Mouse (Mus musculus): ENCODE measurements at regions not wholly inside any gene's neighbourhood (a gene's known extent, or its start where the extent isn't known, plus 50 kb on each side); places are given as distances from the start of the nearest gene placed in this dataset.

GRCm38 (mm10) chr5:106055221-106055620 is 178.9 kb downstream of the Zfp326 start:
- no peak for DNase-seq (ENCODE audit: low spot score)

DNA sequence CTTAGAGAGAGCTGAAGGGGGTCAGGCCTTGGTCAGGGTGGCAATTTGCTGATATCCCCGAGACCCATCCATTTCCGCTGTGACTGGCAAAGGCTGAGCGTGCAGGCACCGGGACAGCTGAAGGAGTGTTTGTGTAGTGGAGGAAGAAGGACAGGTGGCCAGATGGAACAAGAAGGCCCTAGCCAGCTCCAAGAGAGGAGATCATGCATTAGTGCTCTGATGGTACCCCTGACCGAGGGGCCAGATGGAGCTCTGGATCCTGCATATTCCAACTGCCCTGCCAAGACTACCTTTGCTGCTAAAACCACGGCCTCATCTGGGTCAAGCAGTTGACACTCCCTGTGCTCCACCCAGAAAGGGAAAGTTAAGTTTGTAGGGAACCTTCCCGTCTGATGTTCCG is 174.7 kb downstream of the Zfp326 start:
- no peak for DNase-seq (ENCODE audit: low spot score)

DNA sequence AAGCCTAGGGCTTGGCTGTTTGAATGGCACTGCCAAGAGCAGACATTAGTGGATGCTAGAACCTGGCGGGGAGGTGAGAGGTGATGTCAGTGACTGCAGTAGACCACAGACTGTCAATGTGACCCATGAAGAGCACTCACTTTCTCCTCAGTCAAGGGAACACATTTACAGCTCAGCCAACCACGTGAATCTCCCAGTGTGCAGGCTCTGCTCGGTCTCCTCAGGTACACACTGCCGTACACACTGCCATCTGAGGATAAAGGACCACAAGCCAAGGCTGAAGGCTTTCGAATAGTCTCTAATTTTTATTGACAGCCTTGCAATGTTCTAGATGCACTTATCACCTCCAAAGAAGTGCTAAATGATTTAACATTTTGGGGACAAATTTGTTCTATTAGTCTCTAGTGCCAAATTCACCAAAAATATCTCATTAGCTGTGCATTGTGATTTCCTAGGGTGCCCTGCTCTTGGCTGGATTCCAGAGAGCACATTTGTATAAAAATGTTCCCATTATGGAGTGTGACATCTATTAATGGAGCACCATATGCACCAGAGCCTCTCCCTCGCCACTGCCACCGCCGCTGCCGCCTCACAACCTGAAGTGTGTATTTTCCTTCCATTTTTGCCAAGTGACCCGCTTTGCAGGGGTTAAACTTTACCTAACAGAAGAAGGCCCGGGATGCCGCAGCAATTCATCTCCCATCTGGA is 168.7 kb downstream of the Zfp326 start:
- DNase-seq (ENCODE audit: low spot score): no peak

GRCm38 (mm10) chr5:106038321-106038720 is 162.0 kb downstream of the Zfp326 start:
- no peak for DNase-seq (ENCODE audit: low spot score)

DNA sequence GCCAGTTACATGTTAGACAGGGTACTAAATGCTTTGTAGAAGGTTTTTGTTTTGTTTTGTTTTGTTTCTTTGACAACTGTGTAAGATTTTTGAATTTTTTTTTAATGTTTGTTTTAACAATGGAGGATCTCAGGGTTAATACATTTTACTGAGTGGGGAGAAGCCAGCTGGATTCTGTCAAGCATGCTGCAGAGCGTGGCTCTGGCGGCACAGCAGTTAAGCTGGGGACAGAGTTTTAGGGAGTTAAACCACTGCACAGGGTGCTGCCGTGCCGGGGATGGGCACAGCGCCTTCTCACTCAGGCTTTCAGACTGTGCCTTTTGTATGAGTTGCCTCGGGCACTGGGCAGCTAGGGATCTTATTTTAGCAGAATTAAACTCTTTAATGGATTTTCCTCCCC is 159.8 kb downstream of the Zfp326 start:
- DNase-seq (ENCODE audit: low spot score): no peak

DNA sequence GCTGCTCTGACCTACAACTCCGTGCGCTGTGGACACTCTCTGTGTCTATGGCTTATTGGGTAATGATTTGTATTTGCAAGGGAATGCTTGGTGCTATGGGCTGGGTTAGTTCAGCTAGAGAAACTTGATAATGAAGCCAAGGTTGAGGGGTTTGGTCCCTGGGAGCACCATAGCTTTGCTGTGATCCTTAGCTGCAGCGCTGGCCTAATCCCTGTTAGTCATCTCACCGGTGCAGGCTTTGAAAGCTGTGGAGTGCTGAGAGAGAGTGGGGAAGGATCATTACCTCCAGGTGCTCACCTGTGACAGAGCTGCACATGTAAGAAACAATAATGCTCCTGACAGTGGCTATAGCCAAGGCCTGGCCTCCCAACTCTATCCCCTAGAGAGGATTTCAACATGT is 156.6 kb downstream of the Zfp326 start:
- no peak for DNase-seq (ENCODE audit: low spot score)

DNA sequence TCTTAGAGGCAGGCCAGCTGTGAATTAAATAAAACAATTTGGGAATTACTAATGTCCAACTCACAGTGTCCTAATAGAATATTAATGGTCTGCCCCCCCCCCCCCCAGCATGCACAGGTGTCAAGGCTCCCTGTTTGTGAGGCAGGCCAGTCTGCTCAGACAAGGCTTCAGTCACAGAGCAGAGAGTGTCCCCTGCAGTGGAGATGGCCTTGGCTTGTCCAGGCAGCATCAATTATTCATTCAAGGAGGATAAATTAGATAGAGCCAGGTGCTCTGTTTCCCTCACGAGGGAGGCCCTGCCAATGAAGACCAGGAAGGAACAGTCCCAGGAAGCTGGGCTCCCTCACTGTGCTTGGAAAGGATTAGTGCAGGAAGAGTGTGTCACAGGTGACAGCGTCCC is 150.5 kb downstream of the Zfp326 start:
- no peak for DNase-seq (ENCODE audit: low spot score)

- no peak for DNase-seq (ENCODE audit: low spot score)
Measured at GRCm38 (mm10) chr5:106004292-106004917, 128.0 kb downstream of the Zfp326 start.

- no peak for DNase-seq (ENCODE audit: low spot score)
Measured at GRCm38 (mm10) chr5:106003321-106004291, 127.2 kb downstream of the Zfp326 start.

DNA sequence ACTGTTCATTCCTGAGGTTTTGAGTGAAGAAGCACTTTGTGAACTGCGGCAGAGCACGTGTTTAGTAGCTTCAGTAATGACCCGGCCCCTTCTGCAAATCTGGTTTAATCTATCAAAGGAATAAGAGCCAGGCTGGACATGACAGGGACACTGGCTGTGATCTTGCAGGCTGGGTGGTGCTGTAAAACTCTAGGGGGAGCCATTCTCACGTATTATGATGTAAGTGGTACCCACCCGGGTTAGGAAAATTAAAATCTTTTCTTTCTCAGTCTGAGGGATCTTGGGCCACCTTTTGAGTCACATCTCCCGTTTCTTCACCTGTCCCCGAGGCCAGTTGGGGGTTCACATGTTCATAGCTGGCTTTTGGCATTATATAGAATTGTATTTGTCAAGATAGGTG is 126.0 kb downstream of the Zfp326 start:
- no peak for DNase-seq (ENCODE audit: low spot score)

GRCm38 (mm10) chr5:105994218-105994617 is 117.9 kb downstream of the Zfp326 start:
- DNase-seq (ENCODE audit: low spot score): no peak

- no peak for DNase-seq (ENCODE audit: low spot score)
Measured at GRCm38 (mm10) chr5:105993066-105993760, 116.8 kb downstream of the Zfp326 start.

DNA sequence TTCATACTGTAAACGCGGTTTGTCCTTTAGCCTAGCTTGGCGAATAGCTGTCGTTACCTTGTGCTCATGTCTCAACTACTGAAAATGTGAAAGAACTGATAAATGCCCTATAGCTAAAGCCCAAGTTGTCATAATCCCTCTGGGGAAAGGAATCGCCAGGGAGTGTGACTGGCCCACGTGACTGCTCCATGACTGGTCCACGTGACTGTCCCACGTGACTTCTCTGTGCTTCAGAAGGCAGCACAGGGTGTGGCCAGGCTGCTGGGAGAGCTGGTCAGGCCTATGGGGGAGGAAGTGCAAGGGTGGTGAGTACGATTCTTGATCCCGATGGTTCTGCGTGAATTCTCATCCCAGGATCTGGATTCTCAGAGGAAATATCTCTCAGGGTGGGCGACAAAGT is 114.4 kb downstream of the Zfp326 start:
- DNase-seq (ENCODE audit: low spot score): no peak

DNA sequence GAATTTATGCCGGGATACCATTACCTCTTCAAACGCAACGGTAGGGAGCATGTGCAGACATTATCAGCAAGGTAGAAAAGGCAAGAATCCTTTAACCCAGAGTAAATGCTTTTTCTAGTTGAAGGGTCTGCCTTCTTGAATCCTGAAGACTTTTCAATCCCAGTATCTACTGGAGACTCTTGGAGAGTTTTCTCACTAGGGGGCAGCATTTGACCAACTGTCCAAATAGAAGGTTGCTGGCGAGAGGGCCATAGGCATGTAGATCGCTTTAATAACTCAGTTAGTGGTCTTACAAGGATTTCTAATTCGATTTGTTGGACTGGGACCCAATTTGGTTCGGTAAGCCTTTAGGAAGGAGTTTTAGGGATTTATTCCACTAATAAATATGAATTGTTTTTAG is 110.0 kb downstream of the Zfp326 start:
- DNase-seq (ENCODE audit: low spot score): peak; percentile 26

- DNase-seq (ENCODE audit: low spot score): no peak
Measured at GRCm38 (mm10) chr5:105983131-105983530, 106.8 kb downstream of the Zfp326 start.

DNA sequence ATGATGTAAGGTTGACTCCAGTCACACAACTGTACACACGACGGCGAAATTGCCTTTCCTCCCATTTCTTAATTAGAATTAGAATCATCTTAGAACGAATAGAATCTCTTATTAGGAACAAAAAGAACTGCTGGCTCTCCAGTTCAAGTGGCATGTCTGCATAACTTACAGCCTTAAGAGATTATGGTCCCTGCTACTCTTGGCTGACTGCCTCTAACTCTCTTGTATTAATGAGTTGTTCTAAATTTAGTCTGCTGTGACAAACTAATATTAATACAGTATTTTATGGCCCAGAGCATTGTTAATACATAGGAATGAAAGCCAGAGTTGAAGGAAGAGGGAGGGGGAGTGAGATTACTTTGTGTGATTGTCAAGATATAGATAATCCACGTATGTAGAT is 100.4 kb downstream of the Zfp326 start:
- DNase-seq (ENCODE audit: low spot score): no peak

- DNase-seq (ENCODE audit: low spot score): no peak
Measured at GRCm38 (mm10) chr5:105976076-105976475, 99.7 kb downstream of the Zfp326 start.

- no peak for DNase-seq (ENCODE audit: low spot score)
Measured at GRCm38 (mm10) chr5:105975275-105976011, 99.1 kb downstream of the Zfp326 start.

GRCm38 (mm10) chr5:105974576-105975177 is 98.3 kb downstream of the Zfp326 start:
- DNase-seq (ENCODE audit: low spot score): no peak
